Mouse (Mus musculus): ENCODE data around the gene 4930505A04Rik. TPM values are rescaled to one million over a fixed set of nuclear protein-coding genes. Genes with fewer than 3 reads are reported as not detected.

The 4930505A04Rik gene
- polyA plus RNA-seq (2012; rRNA removed) = not detected in 2 replicates

GRCm38 (mm10) chr11:30471751-30472593 is at the start of gene 4930505A04Rik:
TSS of gene 4930505A04Rik (minus strand) at chr11:30471827.

Other genes with a start within 250 kb of the 4930505A04Rik start
- gene Sptbn1, start 203.7 kb downstream of the 4930505A04Rik start, polyA plus RNA-seq (2012; rRNA removed) = 58.9 and 63.3 TPM in 2 replicates
- gene Acyp2, start 177.8 kb upstream of the 4930505A04Rik start, polyA plus RNA-seq (2012; rRNA removed) = 5.2 and 5.8 TPM in 2 replicates

Measured in ovary, adult 2 months (tissue).